Mouse (Mus musculus): Measurements from ENCODE around the gene Rps6ka5.
A peak's percentile ranks its signal among the peaks of the same experiment; 100 is the strongest.

The Rps6ka5 gene

DNA sequence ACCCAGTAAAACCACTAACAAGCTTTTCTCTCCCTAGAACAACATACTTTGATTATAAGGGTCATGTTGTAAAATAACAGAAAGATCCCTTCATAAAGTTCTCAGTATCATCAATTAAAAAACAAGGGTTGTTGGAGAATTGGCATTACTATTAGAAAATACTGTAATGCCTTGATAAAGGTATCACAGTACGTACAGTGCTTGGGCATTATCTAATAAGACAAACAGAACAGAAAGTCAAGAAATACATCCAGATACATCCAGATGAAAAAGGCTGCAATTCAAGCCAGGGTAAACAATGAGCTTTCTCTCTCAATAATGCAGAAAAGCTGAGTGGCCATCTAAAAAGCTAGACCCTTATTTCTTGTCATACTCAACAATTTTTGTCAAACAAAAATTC is 84.8 kb downstream of the Rps6ka5 start:
- Histone ChIP-seq H3K27me3 (ENCODE audit: control insufficient read depth, insufficient read depth, low read length, poor library complexity, severe bottlenecking) (no peaks in the 10 kb centered on the region), H3K36me3 (ENCODE audit: control insufficient read depth, insufficient read depth, low read length, poor library complexity, severe bottlenecking) (no peaks in the 10 kb centered on the region)
- no peak for DNase-seq (ENCODE audit: low read depth, low spot score)

DNA sequence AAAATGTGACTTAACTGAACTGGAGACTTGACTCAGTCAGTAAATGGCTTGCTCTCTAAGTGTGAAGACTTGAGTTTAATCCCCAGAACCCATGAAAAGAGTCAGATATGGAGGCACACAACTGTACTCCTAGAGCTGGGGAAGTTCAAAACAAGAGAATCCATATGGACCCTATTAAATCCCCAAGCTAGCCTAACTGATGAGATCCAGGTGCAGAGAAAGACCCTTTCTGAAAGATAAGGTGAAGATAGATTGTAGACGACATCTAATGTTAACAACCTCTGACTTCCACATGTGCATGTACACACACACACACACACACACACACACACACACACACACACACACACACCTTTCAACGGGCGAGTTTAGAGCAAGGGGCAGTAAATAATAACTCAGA is 86.1 kb downstream of the Rps6ka5 start:
- H3K36me3 ChIP-seq (ENCODE audit: control insufficient read depth, insufficient read depth, low read length, poor library complexity, severe bottlenecking), result no peaks in the 10 kb centered on the region
- no peak for DNase-seq (ENCODE audit: low read depth, low spot score)

DNA sequence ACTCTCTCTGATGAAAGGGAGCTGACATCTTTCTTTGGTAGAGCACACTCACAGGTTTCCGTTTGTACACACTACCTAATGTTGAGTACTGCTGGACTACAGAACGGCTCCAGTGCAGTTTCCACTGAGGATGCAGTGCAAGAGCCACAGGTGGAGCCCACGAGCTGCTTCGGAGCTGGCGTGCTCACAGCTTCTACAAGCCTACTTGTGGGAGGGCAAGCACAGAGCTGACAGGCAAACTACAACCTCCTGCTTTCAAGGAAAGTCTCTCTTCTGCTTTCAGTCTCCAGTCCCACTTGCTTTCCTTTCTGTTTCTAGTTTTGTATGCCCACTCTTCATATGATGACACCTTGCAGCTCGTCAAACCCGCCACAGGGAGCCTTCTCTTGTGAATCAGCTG is 87.1 kb downstream of the Rps6ka5 start:
- Histone ChIP-seq H3K27me3 (ENCODE audit: control insufficient read depth, insufficient read depth, low read length, poor library complexity, severe bottlenecking) (no peaks in the 10 kb centered on the region), H3K36me3 (ENCODE audit: control insufficient read depth, insufficient read depth, low read length, poor library complexity, severe bottlenecking) (no peaks in the 10 kb centered on the region)
- peak; percentile 79 for DNase-seq (ENCODE audit: low read depth, low spot score)

More for the DNA sequence above, 86.1 kb downstream of the Rps6ka5 start:
- H3K27me3 ChIP-seq (ENCODE audit: control insufficient read depth, insufficient read depth, low read length, poor library complexity, severe bottlenecking), result no peaks in the 10 kb centered on the region

DNA sequence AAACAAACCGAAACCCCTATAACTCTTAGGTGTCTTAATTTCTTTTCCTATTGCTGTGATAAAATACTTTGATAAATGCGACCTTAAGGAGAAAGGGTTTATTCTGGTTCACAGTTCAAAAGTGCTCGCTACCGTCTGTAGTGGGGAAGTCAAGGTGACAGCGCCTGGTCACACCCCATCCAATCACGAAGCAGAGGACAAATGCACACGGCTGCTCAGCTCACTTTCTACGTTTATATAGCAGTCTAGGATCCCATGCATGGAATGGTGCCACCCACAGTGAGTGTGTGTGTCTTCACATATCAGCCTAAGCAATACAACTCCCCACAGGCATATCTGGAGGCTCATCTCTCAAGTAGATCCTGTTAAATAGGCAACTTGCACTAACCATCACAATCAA is 88.9 kb downstream of the Rps6ka5 start:
- DNase-seq (ENCODE audit: low read depth, low spot score), result no peak
- Histone ChIP-seq H3K27me3 (ENCODE audit: control insufficient read depth, insufficient read depth, low read length, poor library complexity, severe bottlenecking) (no peaks in the 10 kb centered on the region), H3K36me3 (ENCODE audit: control insufficient read depth, insufficient read depth, low read length, poor library complexity, severe bottlenecking) (no peaks in the 10 kb centered on the region)

DNA sequence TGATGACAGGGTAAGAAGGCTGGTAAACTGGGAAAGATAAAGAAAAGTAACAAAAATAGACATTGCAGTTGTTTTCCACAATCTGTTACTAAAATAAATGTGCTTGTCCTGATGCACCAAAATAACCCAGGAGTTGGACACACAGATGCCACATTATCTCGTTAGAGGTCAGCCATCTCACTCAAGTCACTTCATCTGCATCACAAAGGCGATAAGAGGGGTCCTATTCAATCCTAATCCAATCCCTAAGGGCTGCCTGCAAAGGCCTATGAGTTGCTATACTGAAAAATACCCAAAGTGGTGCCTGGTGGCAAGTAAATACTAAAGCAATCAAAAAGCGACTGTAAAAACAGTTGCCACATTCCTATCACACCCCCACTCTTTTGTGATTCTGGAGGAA is 90.0 kb downstream of the Rps6ka5 start:
- Histone ChIP-seq H3K27me3 (ENCODE audit: control insufficient read depth, insufficient read depth, low read length, poor library complexity, severe bottlenecking) (no peaks in the 10 kb centered on the region), H3K36me3 (ENCODE audit: control insufficient read depth, insufficient read depth, low read length, poor library complexity, severe bottlenecking) (no peaks in the 10 kb centered on the region)
- DNase-seq (ENCODE audit: low read depth, low spot score), result no peak

DNA sequence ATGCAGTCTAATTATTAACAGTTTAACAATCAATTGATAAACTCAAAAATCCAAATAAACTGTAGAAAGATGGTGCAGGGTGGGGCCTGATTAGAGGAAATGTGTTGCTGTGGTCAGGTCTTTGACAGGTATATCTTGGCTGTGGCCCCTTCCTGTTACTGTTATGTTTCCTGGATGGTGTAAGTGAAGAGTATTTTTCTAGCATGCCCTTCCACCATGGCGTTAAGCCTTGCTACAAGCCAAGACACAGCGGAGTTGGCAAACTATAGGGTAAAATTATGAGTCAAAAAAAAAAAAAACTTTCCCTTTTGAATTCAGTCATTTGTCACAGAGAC is 90.5 kb downstream of the Rps6ka5 start:
- H3K27me3 ChIP-seq (ENCODE audit: control insufficient read depth, insufficient read depth, low read length, poor library complexity, severe bottlenecking), result no peaks in the 10 kb centered on the region
- H3K36me3 ChIP-seq (ENCODE audit: control insufficient read depth, insufficient read depth, low read length, poor library complexity, severe bottlenecking), result no peaks in the 10 kb centered on the region
- DNase-seq (ENCODE audit: low read depth, low spot score), result no peak

DNA sequence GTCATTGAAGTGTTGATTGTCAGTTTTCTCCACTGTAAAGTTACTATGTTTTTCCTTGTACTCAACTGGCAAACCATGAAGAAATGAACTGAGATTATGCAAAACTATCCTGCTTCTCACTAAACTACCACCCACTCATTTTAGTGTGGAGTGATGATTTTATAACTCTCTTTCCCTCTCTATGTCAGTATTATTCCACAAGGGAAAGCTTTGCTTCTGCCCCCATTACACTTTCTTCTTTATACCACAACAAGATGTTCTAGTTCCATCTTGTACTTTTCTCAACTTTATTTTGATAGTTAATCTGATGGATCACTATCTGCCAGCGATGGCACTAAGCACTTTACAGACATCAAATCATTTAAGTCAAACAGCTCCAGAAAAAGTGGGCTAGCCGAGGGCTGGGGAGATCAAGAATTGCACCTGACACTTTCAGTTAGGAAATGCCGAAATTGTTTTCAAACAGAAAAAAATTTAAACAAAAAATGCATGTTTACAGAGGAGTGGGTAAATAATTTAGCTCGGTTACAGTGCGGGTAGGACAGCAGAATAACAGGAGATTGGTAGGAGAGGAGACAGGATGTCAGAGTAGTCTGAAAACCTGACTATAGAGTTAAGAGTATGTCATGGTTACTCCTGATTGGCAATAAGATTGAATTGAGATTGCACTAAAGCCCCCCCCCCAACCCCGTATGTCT is 91.0 kb downstream of the Rps6ka5 start:
- H3K36me3 ChIP-seq (ENCODE audit: control insufficient read depth, insufficient read depth, low read length, poor library complexity, severe bottlenecking), result no peaks in the 10 kb centered on the region
- DNase-seq (ENCODE audit: low read depth, low spot score), result no peak
- no peaks in the 10 kb centered on the region for H3K27me3 ChIP-seq (ENCODE audit: control insufficient read depth, insufficient read depth, low read length, poor library complexity, severe bottlenecking)

DNA sequence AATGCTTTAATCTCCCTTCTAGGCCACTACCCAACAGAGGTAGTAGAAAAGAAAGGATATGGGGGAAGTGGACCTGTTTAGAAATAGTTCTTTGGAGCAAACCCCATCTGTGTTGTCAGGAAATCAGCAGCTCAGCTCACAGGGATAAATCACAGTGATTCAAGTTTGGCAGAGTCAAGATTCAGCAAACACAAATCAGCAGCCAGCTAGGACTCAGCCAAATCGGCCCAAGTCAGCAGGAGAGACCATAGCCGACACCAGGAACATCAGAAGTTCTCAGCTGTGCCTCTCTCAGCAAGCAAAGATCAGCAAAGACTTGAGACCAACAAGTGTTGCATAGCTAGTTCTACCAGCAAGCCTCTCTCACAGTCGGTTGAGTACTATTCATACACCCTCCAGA is 93.6 kb downstream of the Rps6ka5 start:
- Histone ChIP-seq H3K27me3 (ENCODE audit: control insufficient read depth, insufficient read depth, low read length, poor library complexity, severe bottlenecking) (no peaks in the 10 kb centered on the region), H3K36me3 (ENCODE audit: control insufficient read depth, insufficient read depth, low read length, poor library complexity, severe bottlenecking) (no peaks in the 10 kb centered on the region)
- no peak for DNase-seq (ENCODE audit: low read depth, low spot score)

DNA sequence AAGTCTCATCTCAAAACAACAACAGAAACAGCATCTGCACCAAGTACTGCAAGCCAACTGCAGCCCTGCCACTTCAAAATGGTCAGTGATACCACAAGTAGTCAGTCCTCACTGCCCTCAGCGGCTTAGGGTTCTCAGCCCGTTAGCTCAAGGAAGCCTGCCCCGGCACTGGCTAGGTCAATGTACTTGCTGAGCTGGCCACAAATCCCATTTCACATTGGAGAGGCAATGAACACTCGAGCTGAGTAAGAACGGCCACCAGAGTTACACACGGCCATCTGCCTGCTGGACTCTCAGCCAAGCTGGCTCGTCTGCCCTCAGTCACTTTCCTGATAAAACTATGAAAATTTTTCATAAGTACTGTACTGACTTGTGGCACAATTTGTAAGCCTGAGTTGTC is 95.5 kb downstream of the Rps6ka5 start:
- no peaks in the 10 kb centered on the region for H3K27me3 ChIP-seq (ENCODE audit: control insufficient read depth, insufficient read depth, low read length, poor library complexity, severe bottlenecking)
- DNase-seq (ENCODE audit: low read depth, low spot score), result no peak

DNA sequence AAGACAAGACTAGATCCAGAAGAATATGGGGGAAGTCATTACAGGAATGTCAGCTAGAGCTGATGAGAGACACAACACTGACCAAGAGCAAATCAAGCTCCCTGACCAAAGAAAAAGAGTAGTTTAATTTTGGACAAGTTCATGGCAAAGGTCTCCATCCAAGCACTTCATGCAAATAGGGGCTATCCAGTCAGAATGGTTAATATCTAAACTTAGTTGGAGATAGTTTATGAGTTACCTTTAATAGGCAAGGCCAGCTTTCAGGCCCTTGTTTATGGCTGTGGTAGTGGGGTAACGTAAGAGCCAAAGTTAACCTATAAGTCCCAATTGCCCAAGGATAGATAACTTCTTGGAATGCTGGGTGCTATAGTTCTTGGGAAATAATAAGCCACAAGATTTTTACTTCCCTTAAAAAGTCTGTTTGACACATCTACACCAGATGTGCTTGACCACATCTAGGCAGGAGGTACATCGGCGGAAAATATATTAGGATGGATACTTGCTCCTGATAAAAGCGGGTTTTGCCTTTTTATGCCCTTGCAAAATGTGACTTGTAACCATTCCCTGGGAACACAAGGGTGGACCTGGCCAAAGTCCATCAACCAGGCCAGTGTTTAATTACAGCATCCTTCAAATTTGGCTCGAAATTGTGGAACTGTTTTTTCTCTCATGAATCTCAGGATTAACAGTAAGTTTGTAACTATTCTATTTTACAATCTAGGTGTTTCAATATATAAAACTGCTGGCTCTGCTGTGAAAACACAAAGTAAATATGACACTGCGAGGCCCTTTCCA is 97.5 kb downstream of the Rps6ka5 start:
- no peak for DNase-seq (ENCODE audit: low read depth, low spot score)

More for the DNA sequence above, 95.5 kb downstream of the Rps6ka5 start:
- no peaks in the 10 kb centered on the region for H3K36me3 ChIP-seq (ENCODE audit: control insufficient read depth, insufficient read depth, low read length, poor library complexity, severe bottlenecking)

DNA sequence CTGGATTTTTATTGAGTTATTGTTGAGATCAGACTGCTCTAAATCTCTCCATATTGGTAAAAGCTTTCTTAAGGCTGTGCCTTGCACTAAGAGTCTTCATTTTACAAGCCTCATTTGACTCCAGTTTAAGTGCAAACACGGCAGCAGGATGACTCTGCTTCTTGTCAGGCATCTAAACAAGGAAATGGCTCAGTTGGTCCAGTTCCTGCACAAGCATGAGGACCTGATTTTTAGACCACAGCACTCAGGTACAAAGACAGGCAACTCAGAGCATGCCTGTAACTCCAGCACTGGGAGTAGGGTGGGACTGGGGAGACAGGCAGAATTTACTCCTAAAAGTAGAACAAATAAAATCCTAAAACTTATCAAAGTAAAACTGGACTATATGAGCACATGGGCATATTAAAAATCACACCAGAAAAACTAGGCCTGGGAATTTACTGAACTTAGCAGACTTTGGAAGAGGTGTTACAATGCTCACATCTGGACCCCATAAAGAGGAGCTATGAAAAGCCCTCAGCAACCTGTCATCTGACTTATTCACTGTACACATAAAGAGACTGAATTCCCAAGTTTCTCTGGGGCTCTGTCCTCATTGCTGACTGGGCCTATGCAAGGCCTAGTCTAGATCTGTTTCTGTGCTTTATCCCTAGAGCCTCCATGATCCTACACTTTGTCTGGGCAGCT is 99.6 kb downstream of the Rps6ka5 start:
- Histone ChIP-seq H3K27me3 (ENCODE audit: control insufficient read depth, insufficient read depth, low read length, poor library complexity, severe bottlenecking) (no peaks in the 10 kb centered on the region), H3K36me3 (ENCODE audit: control insufficient read depth, insufficient read depth, low read length, poor library complexity, severe bottlenecking) (no peaks in the 10 kb centered on the region)
- peak; percentile 22 for DNase-seq (ENCODE audit: low read depth, low spot score)

More for the DNA sequence above, 97.5 kb downstream of the Rps6ka5 start:
- H3K36me3 ChIP-seq (ENCODE audit: control insufficient read depth, insufficient read depth, low read length, poor library complexity, severe bottlenecking), result no peaks in the 10 kb centered on the region
- no peaks in the 10 kb centered on the region for H3K27me3 ChIP-seq (ENCODE audit: control insufficient read depth, insufficient read depth, low read length, poor library complexity, severe bottlenecking)

DNA sequence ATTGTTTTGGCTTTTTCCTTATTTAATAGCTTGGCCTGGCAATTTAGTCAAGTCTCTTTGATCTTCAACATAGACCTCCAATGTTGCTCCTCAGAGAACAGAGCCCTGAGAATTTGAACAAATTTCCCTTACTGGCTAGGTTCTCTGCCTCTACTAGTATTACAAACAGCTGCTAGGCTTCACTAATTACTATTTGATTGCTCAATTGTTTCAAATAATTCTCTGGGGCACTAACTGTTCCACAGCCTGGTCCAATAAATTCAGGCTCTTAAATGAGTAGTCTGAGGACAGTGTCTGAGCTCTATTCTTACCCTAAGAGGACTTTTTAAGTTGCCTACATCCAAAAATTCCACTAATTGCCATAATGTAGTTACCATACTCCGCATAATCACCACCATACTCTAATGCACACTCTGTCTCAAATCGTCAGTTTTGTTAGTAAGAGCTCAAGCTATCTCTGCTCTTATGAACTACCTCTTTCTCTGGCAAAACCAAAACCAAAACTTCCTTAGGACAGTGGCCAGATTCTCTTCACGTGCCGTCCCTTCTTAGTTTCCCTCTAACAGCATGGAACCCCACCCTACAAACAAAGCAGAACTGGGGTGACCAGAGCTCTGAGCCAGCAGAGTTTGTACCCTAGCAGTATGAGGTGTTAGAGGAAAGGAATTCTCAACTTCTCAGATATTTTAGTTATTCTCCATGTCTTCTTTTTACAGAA is 100.4 kb downstream of the Rps6ka5 start:
- DNase-seq (ENCODE audit: low read depth, low spot score), result peak; percentile 66
- H3K36me3 ChIP-seq (ENCODE audit: control insufficient read depth, insufficient read depth, low read length, poor library complexity, severe bottlenecking), result peaks cover 2% of the 10 kb centered on the region; the same call in 1 of the 2 replicates
- H3K27me3 ChIP-seq (ENCODE audit: control insufficient read depth, insufficient read depth, low read length, poor library complexity, severe bottlenecking), result no peaks in the 10 kb centered on the region

DNA sequence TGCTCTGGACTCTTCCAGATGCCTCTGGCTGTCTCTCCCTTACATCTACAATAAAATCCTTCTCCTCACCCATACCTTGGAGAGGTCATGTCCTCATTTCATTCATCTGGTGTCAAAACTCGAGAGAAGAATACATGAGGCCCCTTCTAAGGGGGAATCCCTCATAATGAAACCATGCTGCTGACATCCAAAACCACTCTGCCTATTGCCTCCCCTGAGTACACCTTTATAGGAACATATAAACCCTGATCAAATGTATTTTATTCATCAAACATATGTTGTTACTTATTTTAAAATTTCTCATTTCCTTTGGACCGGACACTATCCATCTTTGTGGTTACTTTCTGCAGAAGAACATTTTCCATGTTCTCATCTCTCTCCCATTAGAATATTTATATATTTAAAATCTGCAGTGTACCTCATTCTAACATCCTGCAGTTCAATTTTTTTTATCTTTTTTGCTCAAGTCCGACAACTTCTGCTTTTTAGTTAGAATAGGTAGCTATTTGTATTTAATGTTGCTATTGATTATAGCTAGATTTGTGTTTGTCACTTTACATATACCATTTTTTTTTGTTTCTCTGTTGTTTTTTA is 101.8 kb downstream of the Rps6ka5 start:
- Histone ChIP-seq H3K27me3 (ENCODE audit: control insufficient read depth, insufficient read depth, low read length, poor library complexity, severe bottlenecking) (no peaks in the 10 kb centered on the region), H3K36me3 (ENCODE audit: control insufficient read depth, insufficient read depth, low read length, poor library complexity, severe bottlenecking) (peaks cover 2% of the 10 kb centered on the region; the same call in 1 of the 2 replicates)
- no peak for DNase-seq (ENCODE audit: low read depth, low spot score)

DNA sequence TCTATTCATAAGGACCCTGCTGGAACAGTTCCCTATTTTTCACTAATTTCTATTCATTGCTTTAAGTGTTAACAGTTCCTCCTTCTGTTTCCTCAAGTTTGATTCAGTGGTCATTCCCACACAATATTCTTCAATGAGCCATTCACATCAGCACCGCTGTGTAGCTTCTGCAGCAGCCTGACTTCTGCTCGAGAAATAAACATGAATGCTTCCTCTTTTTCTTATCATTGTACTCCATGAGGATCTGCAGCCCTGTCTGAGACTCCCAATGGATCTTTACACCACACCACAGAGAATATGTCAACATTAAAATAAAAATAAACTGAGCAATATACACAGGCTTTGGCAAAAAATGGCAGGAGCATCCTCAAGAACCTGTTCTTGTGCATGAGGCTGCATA is 111.5 kb downstream of the Rps6ka5 start:
- Histone ChIP-seq H3K36me3 (ENCODE audit: control insufficient read depth, insufficient read depth, low read length, poor library complexity, severe bottlenecking) (no peaks in the 10 kb centered on the region), H3K27me3 (ENCODE audit: control insufficient read depth, insufficient read depth, low read length, poor library complexity, severe bottlenecking) (no peaks in the 10 kb centered on the region)
- DNase-seq (ENCODE audit: low read depth, low spot score), result no peak
